Mouse (Mus musculus) kidney, adult 18-20 months (tissue): ENCODE results near the gene Znhit3.
"Not testable (repeated sequence)": the region's sequence is repeated elsewhere in the genome, so short reads cannot be mapped to it uniquely, and the experiment has no call there.

Source experiments
- DNase-seq: peaks from one replicate; pipeline ENCODE4 v3.0.0; 2021

Gene Znhit3

DNA sequence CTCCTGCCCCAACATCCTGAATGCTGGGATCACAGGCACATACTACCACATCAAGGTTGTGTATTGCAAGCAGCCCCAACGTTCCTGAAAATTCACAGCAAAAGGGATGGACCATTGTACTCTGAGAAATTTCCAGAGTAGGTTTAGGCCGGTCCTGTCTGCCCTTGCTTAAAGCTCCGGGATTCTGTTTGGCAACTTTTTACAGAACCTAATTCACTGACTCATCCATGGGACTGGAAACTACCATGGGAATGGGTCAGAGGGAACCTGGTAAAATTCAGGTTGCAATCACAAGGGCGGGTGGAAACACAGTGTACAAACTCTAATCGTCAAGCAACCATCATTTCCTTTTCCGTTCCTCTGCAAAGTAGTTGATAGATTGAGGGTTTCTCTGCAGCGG lies 3.8 kb upstream of the Znhit3 start:
- no peak for DNase-seq

DNA sequence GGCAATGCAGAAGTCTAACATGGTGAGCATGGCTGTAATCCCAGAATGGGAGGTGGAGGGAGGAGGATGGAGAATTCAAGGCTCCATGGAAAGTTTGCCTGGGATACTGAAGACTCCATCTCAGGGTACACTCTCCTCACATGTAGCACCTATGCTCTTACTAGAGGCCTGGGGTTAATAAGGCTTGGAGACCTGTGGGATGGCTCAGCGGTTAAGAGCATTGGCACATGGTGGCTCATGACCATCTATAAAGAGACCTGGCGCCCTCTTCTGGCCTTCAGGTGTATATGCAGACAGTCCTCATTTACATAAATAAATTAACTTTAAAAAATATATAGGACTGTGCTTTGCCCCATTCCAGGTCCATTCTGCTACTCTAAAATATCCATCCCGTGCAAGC lies 3.1 kb upstream of the Znhit3 start:
- DNase-seq = peak; percentile 52

DNA sequence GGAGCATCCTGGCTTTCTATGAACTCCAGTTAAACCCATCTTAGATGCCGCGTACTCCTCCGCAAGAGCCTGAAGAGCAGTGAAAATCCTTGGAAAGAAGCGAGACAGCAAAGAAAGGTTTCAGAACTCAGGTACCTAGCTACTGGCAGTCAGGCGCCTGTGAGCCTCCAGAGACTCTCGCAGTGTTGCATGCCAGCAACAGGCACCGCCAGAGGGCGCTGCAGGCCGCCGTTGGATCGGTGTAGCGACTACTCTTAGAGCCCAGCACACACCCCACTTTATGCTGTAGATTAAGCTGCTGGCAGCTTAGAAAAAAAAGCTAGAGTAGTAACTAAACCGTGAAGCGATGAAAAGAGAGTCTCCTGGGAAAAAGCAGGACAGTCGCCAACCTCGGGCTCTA lies 2.3 kb upstream of the Znhit3 start:
- DNase-seq = peak; percentile 91

DNA sequence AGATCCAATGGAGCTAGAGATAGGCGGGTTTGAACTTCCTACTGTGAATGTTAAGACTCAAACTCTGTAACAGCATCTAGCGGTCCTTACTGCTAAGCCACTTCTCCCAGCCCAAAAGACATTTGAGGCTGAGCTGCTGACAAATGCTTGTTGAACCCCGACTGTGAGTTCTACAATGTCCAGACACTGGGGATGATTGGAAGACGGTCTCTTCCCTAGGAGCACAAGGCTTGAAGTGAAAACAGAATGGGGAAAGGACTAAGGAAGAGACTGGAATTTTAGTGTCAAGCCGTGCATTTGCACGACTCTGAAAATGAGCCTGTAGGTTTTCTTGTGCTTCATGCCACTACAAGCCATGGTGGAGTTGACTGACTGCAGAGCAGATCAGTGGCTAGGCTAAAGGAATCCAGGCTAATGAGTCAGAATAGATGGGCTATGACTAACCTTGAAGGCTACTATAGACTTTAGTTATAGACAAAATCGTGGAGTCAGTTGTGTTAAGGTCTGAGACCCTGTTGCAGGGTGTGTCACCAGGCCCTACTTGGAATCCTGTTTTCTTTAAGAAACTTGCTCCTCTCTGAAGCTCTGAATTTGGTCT lies 636 bp upstream of the Znhit3 start:
- no peak for DNase-seq

DNA sequence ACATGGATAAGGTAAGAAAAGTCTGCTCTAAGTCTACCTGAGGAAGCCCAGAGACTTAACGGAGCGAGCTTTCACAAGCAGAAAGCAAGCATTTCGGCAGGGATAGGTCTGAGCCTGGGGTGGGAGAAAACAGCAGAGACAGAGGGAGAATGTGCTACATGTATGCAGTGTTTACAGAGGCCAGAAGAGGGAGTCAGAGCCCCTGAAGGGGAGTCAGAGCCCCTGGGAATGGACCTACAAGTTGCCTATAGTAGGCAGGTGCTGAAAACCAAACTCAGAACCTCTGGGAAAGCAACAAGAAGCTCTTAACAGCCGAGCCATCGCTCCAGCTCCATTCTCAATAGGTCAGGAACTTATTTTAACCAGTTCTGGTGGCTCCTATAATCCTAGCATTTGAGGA lies 1.5 kb downstream of the Znhit3 start:
- no peak for DNase-seq

DNA sequence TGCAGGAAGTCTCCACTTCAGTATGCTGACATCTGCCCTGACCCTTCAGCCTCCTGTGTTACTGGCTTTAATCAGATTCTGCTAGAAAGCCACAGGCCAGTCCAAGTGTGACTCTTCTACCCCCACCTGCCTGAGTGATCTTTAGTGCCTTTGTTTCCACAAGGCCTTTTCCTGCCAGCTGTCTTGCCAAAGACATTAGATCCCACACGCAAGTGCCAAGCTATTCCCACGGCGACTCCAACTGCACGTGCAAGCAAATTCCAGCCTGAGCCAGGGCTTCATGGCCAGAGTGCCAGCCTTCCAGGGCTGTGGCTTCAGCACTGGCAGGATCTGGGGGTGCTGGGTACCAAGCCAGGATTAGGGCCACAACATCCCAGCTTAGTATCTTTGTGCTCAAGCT lies 5.8 kb downstream of the Znhit3 start:
- no peak for DNase-seq

DNA sequence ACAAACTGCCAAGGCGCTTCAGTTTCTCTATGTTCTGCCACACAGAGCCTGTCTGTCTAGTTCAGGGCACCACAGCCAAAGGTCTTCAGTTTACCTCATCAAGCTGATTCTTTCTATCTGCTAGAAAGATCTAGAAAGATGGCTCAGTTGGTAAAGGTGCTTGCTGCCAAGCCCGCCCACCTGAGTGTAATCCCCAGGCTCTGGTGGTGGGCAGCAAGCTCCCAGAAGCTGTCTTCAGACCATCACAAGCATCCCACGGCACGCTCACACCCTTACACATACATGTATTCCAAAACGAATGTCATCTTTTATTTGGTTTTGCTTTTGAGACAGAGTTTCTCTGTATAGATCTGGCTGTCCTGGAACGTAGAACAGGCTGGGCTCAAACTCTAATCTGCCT lies 7.7 kb downstream of the Znhit3 start:
- no peak for DNase-seq

DNA sequence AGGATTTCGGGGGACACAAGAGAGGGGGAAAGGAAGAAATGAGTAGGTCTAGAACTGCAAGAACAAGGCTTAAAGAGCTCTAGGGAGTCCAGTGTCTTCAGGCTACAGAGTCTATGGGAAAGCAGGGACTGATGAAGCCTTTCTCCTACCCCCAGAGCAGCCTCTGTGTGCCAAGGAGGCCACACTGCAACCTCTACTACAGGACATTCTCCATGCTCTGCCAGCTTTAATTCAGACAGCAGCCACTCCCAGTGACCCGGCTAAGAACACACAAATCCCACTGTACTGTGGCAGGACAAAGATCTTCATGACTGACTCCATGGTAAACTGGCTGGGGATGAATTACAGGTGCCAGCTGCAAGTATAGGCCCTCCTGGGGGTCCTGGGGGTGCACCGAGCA lies 9.1 kb downstream of the Znhit3 start:
- no peak for DNase-seq

DNA sequence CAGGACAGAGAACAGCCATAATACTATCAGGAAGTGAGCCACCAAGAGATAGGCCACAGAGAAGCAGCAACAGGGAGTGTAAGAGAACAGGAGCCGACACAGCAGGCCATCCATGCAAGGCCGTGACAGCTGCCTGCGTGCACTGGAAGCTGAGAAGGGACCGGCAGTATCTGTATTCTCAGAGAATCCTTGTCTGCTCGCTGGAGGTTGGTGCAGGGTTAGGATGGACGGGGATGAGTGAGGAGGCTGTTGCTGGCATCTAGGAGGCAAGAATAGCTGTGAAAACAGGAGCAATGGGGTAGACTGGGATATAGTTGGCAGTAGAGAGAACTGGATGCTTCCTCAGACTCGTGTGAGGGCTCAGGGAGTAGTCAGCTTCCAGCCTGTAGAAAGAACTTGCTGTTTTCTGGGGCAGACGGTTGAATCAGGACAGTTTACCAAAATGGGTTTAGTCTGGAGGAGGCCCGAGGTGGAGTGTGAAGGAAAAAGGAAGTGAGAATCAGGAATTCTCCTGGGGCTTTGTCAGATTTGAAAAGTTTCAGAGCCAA lies 11.5 kb downstream of the Znhit3 start:
- no peak for DNase-seq

DNA sequence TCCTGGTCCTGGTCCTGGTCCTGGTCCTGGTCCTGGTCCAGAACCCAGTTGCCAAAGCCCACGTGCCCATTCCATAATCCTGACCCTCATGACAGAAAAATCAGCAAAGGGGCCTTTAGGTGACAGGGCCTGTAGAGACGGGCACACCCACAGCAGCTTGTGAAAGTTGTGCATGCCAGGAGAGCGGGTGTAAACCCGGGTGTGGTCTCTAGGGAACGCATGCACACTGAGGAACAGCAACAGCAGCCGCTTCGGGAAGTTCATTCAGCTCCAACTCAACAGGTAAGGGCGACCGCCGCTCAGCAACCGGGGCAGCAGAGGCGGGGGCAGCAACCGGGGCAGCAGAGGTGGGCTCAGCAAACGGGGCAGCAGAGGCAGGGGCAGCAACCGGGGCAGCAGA lies 23.1 kb downstream of the Znhit3 start:
- no peak for DNase-seq

DNA sequence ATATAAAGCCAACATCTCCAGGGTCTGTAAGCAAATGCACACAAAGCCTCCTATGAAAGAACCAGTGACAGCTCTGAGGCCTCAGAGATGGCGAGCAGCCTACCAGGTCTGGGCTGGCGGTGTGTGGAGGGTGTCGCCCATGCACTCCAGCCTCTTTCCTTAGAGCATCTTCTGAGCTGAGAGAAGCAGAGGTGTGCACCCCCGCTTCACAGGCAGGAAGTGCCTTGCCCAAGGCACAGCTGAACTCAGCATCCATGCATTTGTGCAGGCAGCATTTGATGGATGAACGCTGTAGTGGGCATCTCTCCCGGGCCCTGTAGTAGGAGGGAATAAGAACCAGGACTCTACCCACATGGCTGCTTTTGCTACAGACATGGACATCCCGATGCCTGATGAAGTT lies 24.5 kb downstream of the Znhit3 start:
- no peak for DNase-seq

DNA sequence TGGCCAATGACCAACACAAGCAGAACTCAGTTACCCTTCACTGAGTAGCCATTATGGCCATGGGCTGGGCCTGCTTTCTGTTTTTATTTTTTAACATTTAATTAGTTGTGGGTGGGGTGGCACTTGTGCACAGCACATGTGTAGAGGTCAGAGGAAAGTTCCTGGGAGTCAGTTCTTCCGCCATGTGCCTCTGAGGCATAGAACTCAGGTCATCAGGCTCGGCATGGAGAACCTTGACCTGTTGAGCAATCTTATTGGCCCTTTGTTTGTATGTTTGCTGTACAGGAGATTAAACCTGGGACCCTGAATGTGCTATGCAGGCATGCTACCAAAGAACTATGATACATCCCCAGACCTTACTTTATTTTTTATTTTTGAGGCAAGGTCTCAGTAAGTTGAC lies 26.7 kb downstream of the Znhit3 start:
- DNase-seq = no peak

DNA sequence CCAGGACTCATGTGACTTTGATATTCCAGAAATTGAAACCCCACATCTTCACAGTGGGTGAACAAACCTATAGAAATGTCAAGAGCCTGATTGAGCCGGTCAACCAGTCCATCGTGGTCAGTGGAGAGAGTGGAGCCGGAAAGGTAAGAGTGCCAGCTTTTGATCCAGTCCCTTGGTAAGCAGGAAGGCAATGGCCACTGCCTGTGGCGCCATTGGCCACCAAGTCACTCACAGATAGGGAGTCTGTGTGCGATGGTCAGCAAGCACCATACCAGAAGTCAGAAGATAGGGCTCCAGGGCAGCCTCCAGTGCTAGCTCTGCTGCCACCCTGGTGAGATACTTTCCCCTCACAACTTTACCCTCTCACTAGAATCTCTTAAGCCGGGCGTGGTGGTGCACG lies 28.1 kb downstream of the Znhit3 start:
- no peak for DNase-seq

DNA sequence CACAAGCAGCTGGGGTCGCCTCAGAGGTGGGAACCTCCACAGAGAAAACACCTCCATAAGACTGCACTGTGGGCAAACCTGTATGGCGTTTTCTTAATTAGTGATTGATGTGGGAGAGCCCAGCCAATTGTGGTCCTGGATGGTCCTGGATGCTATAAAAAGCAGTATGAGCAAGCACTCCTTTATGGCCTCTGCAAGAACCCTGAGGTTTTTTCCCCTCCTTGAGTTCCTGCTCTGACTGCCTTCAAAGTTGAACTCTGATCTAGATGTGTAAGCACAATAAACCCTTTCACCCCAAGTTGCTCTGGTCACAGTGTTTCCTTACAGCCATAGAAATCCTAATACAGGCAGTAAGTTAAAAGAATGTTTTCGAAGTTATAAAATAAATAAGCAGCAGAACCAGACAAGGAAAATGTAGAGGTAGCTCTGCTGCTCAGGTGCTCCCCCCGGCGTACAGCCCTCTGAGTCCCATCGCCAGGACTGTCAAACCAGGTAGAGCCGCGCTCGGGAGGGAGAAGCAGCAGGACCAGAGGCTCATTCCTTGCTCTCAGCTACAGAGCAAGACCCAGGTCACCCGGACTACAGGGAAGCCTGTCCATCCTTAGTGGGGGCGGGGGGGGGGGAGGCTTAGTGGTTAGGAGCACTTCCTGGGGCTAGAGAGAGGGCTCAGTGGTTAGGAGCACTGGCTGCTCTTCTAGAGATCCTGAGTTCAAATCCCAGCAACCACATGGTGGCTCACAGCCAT lies 29.2 kb downstream of the Znhit3 start:
- DNase-seq = no peak

DNA sequence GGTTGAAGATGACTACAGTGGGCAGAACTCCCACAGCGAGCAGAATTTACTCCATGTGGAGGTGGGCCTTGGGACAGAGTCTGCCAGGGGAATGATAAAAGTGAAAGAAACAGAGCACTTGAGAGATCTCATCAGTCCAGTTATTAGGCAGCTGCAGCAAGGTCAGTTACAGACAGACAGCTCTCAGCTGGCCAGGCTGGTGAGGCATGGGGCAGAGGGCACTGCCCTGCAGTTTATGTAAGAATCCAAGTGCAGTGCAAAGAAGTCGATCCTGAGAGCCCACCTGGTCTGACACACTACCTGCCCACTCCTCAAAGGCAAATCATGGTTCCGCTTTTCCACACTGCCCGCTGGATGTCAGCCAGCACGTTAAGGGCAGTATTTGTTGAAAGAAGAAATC lies 29.9 kb downstream of the Znhit3 start:
- DNase-seq = peak; percentile 37

DNA sequence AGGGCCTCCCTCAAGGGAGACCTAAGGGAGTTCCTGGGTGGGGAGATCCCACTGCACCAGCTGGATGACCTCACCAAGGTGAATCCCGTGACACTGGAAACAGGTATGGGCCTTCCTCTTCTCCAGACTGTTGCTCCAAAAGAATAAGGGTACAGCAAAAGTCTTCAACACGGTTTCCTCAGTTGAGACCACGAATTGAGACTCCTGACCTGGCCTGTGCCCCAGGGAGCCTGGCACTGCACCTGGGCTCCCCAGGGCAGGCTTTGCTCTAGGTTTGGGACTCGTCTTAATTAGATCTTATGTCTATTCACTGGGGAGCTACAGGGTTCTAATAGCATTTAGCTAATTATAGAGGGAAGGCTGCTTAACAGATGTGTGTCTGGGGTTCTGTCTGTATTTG lies 30.9 kb downstream of the Znhit3 start:
- DNase-seq = no peak

DNA sequence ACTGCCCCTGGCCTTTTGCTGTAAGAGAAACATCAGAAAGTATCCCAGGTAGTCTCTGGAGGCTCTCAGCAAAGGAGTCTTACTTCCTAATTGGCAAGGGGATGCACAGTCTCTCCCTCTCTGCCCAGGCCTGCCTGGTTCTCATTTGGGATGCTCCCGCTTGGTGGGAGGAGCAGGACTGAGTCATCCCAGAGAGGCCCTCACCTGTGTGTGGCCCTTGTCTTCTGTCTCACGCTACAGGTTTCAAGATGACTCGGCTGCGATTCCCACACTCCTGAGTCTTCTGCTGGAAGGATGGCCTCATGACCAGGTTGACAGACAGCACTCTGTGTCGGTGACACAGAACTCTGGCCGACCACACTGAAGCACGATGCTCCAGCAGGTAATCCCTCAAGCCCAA lies 33.8 kb downstream of the Znhit3 start:
- DNase-seq = no peak

DNA sequence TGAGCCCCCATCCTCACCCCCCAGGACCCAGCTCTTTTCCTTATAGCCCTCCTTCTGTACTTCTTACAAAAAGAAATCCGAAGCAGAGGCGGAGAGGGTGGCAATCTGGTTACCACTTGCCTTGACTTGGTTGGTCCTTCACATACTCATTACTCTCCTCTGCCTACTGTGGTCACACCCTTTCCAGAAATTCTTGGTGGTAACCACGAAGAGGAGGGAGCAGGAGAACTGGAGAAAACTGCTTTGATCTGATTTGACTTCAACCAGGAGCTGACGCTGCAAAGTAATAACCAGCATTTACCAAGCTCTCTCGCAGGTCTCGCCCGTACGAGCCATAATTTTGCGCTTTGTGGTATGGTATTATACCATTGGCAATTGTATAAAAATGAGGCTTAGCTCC lies 35.2 kb downstream of the Znhit3 start:
- no peak for DNase-seq

DNA sequence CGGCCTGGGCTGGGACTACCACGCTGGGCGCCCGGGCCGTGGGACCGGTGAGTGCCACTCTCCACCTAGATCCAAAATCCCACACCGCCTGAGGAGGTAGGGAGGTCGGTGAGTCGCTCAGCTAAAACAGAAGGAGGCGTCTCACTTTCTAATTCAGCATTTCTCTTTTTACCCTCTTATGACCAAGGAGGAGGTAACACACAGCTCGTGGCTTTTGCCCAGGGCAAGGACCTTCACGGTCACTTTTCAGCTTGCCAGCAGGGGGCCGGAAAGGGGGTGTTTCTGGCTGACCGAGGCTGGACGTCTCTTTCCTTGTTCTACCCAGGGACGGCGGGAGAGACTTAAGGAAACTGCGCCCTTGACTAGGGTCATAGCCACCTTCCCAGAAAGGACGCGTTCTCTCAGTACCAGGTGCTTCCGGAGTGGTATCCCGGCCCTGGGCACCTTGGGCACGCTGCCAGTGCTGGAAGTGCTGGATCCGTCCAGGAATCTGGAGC lies 35.7 kb downstream of the Znhit3 start:
- peak; percentile 77 for DNase-seq

DNA sequence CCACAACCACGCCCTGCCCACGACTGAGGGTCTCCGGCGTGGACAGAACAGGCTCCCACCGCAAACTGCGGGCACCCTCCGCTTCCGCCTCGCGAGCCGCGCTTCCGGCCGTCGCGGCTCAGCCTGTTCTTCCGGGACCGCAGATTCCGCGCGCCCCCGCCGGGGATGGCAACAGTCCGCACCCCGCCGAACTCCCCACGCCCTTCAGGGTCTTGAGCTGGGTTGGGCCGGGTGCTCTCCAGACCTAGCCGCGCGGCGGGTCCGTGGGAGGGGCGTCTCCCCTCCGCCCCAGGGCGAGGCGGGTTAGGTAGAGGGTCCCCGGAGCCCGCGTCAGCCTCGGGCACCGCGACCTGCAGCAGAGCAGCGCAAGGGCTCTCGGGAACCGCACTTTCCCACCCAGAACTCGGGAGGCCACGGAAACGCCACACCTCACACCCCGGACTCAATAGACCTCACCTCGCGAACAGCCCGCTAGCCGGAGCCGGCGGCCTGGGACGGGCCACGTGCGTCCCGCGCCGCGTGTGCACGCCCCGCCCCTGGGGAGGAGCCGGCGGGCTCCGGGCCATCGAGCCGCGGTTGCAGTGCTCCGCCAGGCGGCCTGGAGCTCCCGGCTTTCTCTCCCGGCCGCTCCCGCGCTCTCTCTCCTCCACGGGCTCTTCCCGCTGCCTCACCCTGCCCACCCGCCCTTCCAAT lies 36.2 kb downstream of the Znhit3 start, which contains the start of the genes Myo19 and Pigw:
Myo19 (plus strand) TSS at position 377 of the 693 bp plus-strand sequence.
Pigw (minus strand) TSS at position 514 of the 693 bp plus-strand sequence.
- DNase-seq = peak; percentile 87

DNA sequence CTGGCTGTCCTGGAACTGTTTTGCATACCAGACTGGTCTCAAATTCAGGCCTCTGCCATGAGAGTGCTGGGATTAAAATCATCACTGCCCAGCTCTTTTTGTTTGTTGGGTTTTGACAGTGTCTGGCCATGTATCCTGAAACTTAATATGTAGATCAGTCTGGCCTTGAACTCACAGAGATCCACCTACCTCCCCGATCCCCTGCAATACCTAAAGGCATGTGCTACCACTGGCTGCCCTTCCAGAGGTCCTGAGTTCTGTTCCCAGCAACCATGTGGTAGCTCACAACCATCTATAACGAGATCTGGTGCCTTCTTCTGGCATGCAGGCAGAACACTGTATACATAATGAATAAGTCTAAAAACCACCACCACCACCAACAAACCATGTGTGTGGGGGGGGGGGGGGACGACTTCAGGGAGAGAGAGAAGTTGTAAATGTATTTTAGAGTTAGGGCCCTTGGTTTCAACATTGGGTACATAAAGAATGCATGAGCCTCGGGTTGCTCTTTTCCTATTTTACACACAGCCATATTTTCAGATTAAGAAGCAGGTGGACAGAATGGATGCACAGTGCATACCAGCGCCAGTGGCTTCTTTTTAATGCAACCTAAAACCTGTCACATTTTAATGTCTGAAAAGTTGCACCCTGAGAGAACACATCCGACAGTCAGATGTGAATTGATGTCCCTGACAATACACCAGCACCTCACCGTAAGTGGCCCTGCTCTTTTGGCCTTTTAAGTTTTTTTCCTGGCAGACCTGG lies 37.0 kb downstream of the Znhit3 start:
- DNase-seq = no peak

DNA sequence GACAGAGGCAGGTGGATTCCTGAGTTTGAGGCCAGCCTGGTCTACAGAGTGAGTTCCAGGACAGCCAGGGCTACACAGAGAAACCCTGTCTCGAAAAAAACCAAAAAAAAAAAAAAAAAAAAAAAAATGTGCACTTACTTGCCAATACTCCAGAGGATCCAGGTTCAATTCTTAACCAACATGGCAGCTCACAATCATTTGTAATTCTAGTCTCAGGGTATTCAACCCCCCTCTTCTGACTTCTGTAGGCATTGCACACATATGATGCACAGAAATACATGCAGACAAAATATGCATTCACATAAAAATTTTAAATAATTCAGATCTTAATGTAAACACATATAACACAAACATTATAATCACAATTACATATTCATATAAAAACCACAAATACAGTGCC lies 40.1 kb downstream of the Znhit3 start:
- DNase-seq = not testable (repeated sequence)
